Mouse (Mus musculus): ENCODE measurements around the gene Dnmt1.
A peak's percentile ranks its signal among the peaks of the same experiment; 100 is the strongest.

- TF ChIP-seq EP300 (IDR thresholded peaks at IDR 0.05; ENCODE audit: low read depth in 1 of 2, low read length in 2 of 2) = no peak
- TF ChIP-seq MYC (IDR thresholded peaks at IDR 0.05; ENCODE audit: low read depth, low read length) = no peak
- peak; percentile 80; the same call in 1 of the 2 replicates for TF ChIP-seq GATA1 (IDR thresholded peaks at IDR 0.05; ENCODE audit: low read depth, low read length)
- TF ChIP-seq CTCF (IDR thresholded peaks at IDR 0.05 in 2 of 3, conservative IDR thresholded peaks at IDR 0.05 in 1 of 3; ENCODE audit: control insufficient read depth in 1 of 3, insufficient read depth in 1 of 3, low read depth in 2 of 3, low read length in 3 of 3, poor library complexity in 1 of 3, severe bottlenecking in 1 of 3) = no peak
- TF ChIP-seq SIN3A (IDR thresholded peaks at IDR 0.05; ENCODE audit: low read length) = no peak
- no peak for TF ChIP-seq KAT2A (conservative IDR thresholded peaks at IDR 0.05; ENCODE audit: low read depth, low read length)
- TF ChIP-seq TAL1 (IDR thresholded peaks at IDR 0.05; ENCODE audit: low read length) = no peak
- TF ChIP-seq POLR2A (IDR thresholded peaks at IDR 0.05; ENCODE audit: control insufficient read depth in 1 of 2, insufficient read depth in 1 of 2, low read depth in 1 of 2, low read length in 2 of 2, poor library complexity in 1 of 2) = peak in 1 of 2 experiments; percentile 100; a peak in 2 of 4 replicates
- no peak for TF ChIP-seq NRF1 (IDR thresholded peaks at IDR 0.05; ENCODE audit: insufficient read depth, low read depth, low read length, poor library complexity, severe bottlenecking)
- no peak for TF ChIP-seq GABPA (IDR thresholded peaks at IDR 0.05; ENCODE audit: low read depth, low read length)
- TF ChIP-seq ZKSCAN1 (IDR thresholded peaks at IDR 0.05; ENCODE audit: low read depth, low read length) = no peak
These were observed 43.2 kb upstream of the Dnmt1 start, which contains the start of gene Mrpl4 for GRCm38 (mm10) chr9:21002627-21003551.
